Mouse (Mus musculus): ENCODE results near the gene Ric8b. TPM values are rescaled to one million over a fixed set of nuclear protein-coding genes. Genes with fewer than 3 reads are reported as not detected.

The Ric8b gene
- polyA plus RNA-seq, 1 experiment, result 5.5 TPM

DNA sequence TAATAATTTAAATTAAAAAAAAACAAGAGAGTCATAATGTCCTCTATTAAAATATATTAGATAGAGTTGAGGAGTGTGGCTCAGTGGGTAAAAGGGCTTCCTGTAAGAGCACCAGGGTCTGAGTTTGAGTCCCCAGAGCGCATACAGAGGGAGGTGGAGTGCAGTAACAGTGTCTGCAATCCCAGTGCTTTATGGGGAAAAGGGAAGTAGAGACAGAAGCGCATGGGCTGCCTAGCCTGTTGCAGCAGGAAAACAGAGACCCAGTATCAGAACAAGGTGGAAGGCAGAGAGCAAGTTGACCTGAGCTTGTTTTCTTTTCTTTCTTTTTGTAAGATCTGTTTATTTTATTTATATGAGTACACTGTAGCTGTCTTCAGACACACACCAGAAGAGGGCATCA lies 41.2 kb downstream of the Ric8b start:
- peaks cover 3% of the 10 kb centered on the region for H3K36me3 ChIP-seq (ENCODE audit: control insufficient read depth, insufficient read depth, low read length)
- no peaks in the 10 kb centered on the region for H3K4me1 ChIP-seq (ENCODE audit: control insufficient read depth, insufficient read depth, insufficient read length)
- no peak overlapping the region for H3K27ac ChIP-seq (ENCODE audit: insufficient read depth, low read length)
- DNase-seq (ENCODE audit: low read depth in 1 of 2, low spot score in 2 of 2), result no peak
- no peak for TF ChIP-seq CTCF (IDR thresholded peaks at IDR 0.05; ENCODE audit: extremely low read depth, insufficient read depth, insufficient read length, insufficient replicate concordance)
- no peak for TF ChIP-seq POLR2A (IDR thresholded peaks at IDR 0.05; ENCODE audit: low read depth, low read length)
- 89% methylated on average over 2 of the region's 2 CpGs for WGBS
- no peak overlapping the region for H3K4me3 ChIP-seq (ENCODE audit: extremely low read depth, insufficient read depth, insufficient read length)
- no peaks in the 10 kb centered on the region for H3K27me3 ChIP-seq (ENCODE audit: control insufficient read depth, insufficient read depth, low read length)

DNA sequence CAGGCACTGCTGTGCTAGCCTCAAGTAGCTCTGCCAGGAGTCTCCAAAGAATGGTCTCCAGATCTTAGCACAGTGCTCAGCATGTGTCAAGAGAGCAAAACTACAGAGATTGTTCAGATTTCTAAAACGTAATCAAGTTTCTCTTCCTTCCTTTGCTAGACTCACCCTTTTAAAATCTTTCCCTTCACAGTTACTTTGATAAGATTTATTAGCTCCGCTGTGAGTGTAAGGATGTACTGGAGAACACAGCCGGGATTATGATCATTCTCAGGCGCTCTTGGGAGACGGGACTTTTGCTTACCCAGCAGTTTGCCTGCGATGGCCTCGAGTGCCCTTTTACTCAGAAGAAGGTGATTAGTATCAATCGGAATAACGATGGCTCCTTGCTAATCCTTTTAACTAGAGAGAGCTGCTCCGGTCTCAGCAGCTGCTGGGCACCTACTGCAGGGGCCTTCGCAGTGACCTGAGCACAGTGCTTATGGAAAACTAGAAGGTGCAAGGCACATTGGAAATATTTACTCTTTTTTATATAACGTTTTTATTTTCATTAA lies 43.0 kb downstream of the Ric8b start:
- Histone ChIP-seq H3K4me3 (ENCODE audit: extremely low read depth, insufficient read depth, insufficient read length) (no peak overlapping the region), H3K27me3 (ENCODE audit: control insufficient read depth, insufficient read depth, low read length) (no peaks in the 10 kb centered on the region), H3K4me1 (ENCODE audit: control insufficient read depth, insufficient read depth, insufficient read length) (no peaks in the 10 kb centered on the region), H3K36me3 (ENCODE audit: control insufficient read depth, insufficient read depth, low read length) (peaks cover 3% of the 10 kb centered on the region), H3K27ac (ENCODE audit: insufficient read depth, low read length) (no peak overlapping the region)
- no peak for TF ChIP-seq POLR2A (IDR thresholded peaks at IDR 0.05; ENCODE audit: low read depth, low read length)
- no peak for TF ChIP-seq CTCF (IDR thresholded peaks at IDR 0.05; ENCODE audit: extremely low read depth, insufficient read depth, insufficient read length, insufficient replicate concordance)
- no peak for DNase-seq (ENCODE audit: low read depth in 1 of 2, low spot score in 2 of 2)
- WGBS, result 92% methylated on average over 12 of the region's 12 CpGs

DNA sequence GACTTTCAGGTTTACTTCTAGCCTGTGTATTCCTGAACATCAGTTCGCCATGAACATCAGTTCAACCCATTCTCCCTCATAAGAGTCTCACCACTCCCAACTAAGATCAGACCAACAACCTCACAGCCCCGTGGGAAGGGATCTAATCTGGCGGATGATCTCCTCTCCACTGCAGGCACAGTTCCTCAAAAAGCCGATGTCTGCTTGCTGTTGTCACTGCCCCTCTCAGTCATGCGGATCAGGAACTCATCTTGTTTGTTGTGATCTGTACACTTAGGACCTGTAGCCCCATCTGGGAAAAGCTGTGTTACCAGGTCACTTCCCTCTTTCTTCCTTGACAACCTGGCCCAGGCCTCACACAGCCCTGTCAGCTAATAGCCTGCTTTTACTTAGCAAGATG lies 45.7 kb downstream of the Ric8b start:
- no peak for TF ChIP-seq POLR2A (IDR thresholded peaks at IDR 0.05; ENCODE audit: low read depth, low read length)
- no peak for TF ChIP-seq CTCF (IDR thresholded peaks at IDR 0.05; ENCODE audit: extremely low read depth, insufficient read depth, insufficient read length, insufficient replicate concordance)
- 78% methylated on average over 5 of the region's 5 CpGs for WGBS

GRCm38 (mm10) chr10:84963726-84964125 lies 46.3 kb downstream of the Ric8b start:
- no peak overlapping the region for H3K4me3 ChIP-seq (ENCODE audit: extremely low read depth, insufficient read depth, insufficient read length)
- 95% methylated on average over 3 of the region's 3 CpGs for WGBS

More for the DNA sequence above, 45.7 kb downstream of the Ric8b start:
- no peaks in the 10 kb centered on the region for H3K27me3 ChIP-seq (ENCODE audit: control insufficient read depth, insufficient read depth, low read length)
- no peak overlapping the region for H3K4me3 ChIP-seq (ENCODE audit: extremely low read depth, insufficient read depth, insufficient read length)
- H3K27ac ChIP-seq (ENCODE audit: insufficient read depth, low read length), result no peak overlapping the region
- peaks cover 6% of the 10 kb centered on the region for H3K36me3 ChIP-seq (ENCODE audit: control insufficient read depth, insufficient read depth, low read length)
- DNase-seq (ENCODE audit: low read depth in 1 of 2, low spot score in 2 of 2), result no peak
- no peaks in the 10 kb centered on the region for H3K4me1 ChIP-seq (ENCODE audit: control insufficient read depth, insufficient read depth, insufficient read length)

GRCm38 (mm10) chr10:84966542-84966941 lies 49.1 kb downstream of the Ric8b start:
- peaks cover 13% of the 10 kb centered on the region for H3K36me3 ChIP-seq (ENCODE audit: control insufficient read depth, insufficient read depth, low read length)
- TF ChIP-seq POLR2A (IDR thresholded peaks at IDR 0.05; ENCODE audit: low read depth, low read length) (no peak), CTCF (IDR thresholded peaks at IDR 0.05; ENCODE audit: extremely low read depth, insufficient read depth, insufficient read length, insufficient replicate concordance) (no peak)
- no peak overlapping the region for H3K27ac ChIP-seq (ENCODE audit: insufficient read depth, low read length)
- no peaks in the 10 kb centered on the region for H3K4me1 ChIP-seq (ENCODE audit: control insufficient read depth, insufficient read depth, insufficient read length)
- DNase-seq (ENCODE audit: low read depth in 1 of 2, low spot score in 2 of 2), result no peak
- H3K4me3 ChIP-seq (ENCODE audit: extremely low read depth, insufficient read depth, insufficient read length), result no peak overlapping the region
- H3K27me3 ChIP-seq (ENCODE audit: control insufficient read depth, insufficient read depth, low read length), result no peaks in the 10 kb centered on the region
- 94% methylated on average over 2 of the region's 2 CpGs for WGBS

More at GRCm38 (mm10) chr10:84963726-84964125, 46.3 kb downstream of the Ric8b start:
- Histone ChIP-seq H3K27me3 (ENCODE audit: control insufficient read depth, insufficient read depth, low read length) (no peaks in the 10 kb centered on the region), H3K4me1 (ENCODE audit: control insufficient read depth, insufficient read depth, insufficient read length) (no peaks in the 10 kb centered on the region), H3K27ac (ENCODE audit: insufficient read depth, low read length) (no peak overlapping the region), H3K36me3 (ENCODE audit: control insufficient read depth, insufficient read depth, low read length) (peaks cover 6% of the 10 kb centered on the region)
- DNase-seq (ENCODE audit: low read depth in 1 of 2, low spot score in 2 of 2), result no peak
- TF ChIP-seq CTCF (IDR thresholded peaks at IDR 0.05; ENCODE audit: extremely low read depth, insufficient read depth, insufficient read length, insufficient replicate concordance) (no peak), POLR2A (IDR thresholded peaks at IDR 0.05; ENCODE audit: low read depth, low read length) (no peak)

DNA sequence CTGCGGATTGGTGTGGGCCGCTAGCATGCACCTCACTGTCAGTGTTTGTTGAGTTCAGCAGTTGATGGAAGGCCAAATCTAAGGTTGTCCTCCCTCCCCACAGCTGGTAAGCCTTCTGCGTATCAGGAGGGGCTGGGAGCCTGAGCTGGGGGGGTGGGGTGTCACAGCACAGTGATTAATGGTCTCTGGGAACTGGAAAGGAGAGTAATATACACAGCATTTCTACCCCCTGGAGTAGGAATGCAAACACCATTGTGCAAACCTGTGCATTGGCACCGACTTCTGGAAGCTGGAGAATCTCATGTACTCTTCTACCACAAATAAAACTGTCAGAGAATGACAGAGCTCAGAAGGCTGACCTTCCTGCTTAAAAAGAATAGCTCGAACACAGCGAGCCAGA lies 50.2 kb downstream of the Ric8b start:
- no peak overlapping the region for H3K27ac ChIP-seq (ENCODE audit: insufficient read depth, low read length)
- DNase-seq (ENCODE audit: low read depth in 1 of 2, low spot score in 2 of 2), result no peak
- no peak overlapping the region for H3K4me3 ChIP-seq (ENCODE audit: extremely low read depth, insufficient read depth, insufficient read length)
- no peaks in the 10 kb centered on the region for H3K27me3 ChIP-seq (ENCODE audit: control insufficient read depth, insufficient read depth, low read length)
- peaks cover 20% of the 10 kb centered on the region for H3K36me3 ChIP-seq (ENCODE audit: control insufficient read depth, insufficient read depth, low read length)
- no peaks in the 10 kb centered on the region for H3K4me1 ChIP-seq (ENCODE audit: control insufficient read depth, insufficient read depth, insufficient read length)
- TF ChIP-seq CTCF (IDR thresholded peaks at IDR 0.05; ENCODE audit: extremely low read depth, insufficient read depth, insufficient read length, insufficient replicate concordance) (no peak), POLR2A (IDR thresholded peaks at IDR 0.05; ENCODE audit: low read depth, low read length) (no peak)
- WGBS, result 88% methylated on average over 6 of the region's 6 CpGs

- Histone ChIP-seq H3K4me1 (ENCODE audit: control insufficient read depth, insufficient read depth, insufficient read length) (no peaks in the 10 kb centered on the region), H3K27me3 (ENCODE audit: control insufficient read depth, insufficient read depth, low read length) (no peaks in the 10 kb centered on the region), H3K36me3 (ENCODE audit: control insufficient read depth, insufficient read depth, low read length) (peaks cover 21% of the 10 kb centered on the region), H3K27ac (ENCODE audit: insufficient read depth, low read length) (no peak overlapping the region), H3K4me3 (ENCODE audit: extremely low read depth, insufficient read depth, insufficient read length) (no peak overlapping the region)
- TF ChIP-seq POLR2A (IDR thresholded peaks at IDR 0.05; ENCODE audit: low read depth, low read length), result no peak
- 62% methylated on average over 12 of the region's 12 CpGs for WGBS
- no peak for DNase-seq (ENCODE audit: low read depth in 1 of 2, low spot score in 2 of 2)
Observed at GRCm38 (mm10) chr10:84968852-84969704, 51.7 kb downstream of the Ric8b start.

All from spleen, adult 2 months (tissue).